ENCODE assay signal across 15 mouse cellular contexts in the genomic region with DNA sequence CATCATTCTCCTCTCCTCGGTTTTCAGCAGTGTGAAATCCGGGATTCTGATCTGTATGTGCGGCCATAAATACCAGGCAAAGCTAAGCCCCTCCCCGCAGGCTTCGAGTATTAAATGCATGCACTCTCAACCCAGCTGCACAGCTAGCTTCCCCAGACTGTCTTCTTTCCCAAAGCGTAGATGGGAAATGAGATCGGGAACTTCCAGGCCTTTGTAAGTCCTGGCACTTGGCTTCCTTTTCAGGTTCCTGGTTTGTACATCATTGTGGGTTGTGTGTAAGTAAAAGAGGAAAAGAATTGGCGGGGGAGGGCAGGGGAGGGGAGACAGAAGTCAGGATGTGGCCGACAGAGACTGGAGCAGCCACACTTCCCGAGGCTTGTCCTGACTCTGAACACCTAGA.
DNase-seq lines count a peak whose midpoint lies in the region; ATAC-seq and TF ChIP-seq lines count a peak whose summit lies in the region.
"Had no signal": no experiment of that assay in that cellular context is flagged by ENCODE, and none has a peak within 500 bp of the region (broad histone marks: within the 10 kb centered on the region; RNA-seq: fewer than 3 reads in every experiment).

No protein-coding gene starts in this region.

- H3K9ac ChIP-seq in embryonic facial prominence, embryonic 13.5 days: no peak overlapping the region
- H3K9ac ChIP-seq in intestine, embryonic 14.5 days (ENCODE audit: low read length): no peak overlapping the region
- H3K9ac ChIP-seq in intestine, postnatal 0 days (ENCODE audit: low read depth, low read length): no peak overlapping the region
- H3K9ac ChIP-seq in limb, embryonic 13.5 days: no peak overlapping the region
- H3K9ac ChIP-seq: forebrain, embryonic 12.5 days; liver, embryonic 15.5 days had no signal

- no peak overlapping the region for H3K4me2 ChIP-seq in embryonic facial prominence, embryonic 13.5 days
- H3K4me2 ChIP-seq in intestine, embryonic 14.5 days (ENCODE audit: low read length): no peak overlapping the region
- no peak overlapping the region for H3K4me2 ChIP-seq in intestine, postnatal 0 days (replicated peaks; ENCODE audit: low read depth)
- H3K4me2 ChIP-seq in limb, embryonic 13.5 days (replicated peaks): no peak overlapping the region
- H3K4me2 ChIP-seq: forebrain, embryonic 12.5 days; liver, embryonic 15.5 days had no signal

- 0 out of 2 replicates have a peak, but pooled peaks cover 3% of the 10 kb centered on the region for H3K9me3 ChIP-seq in embryonic facial prominence, embryonic 13.5 days
- 0 out of 2 replicates have a peak, but pooled peaks cover under 1% of the 10 kb centered on the region for H3K9me3 ChIP-seq in embryonic facial prominence, embryonic 10.5 days
- peaks cover under 1% of the 10 kb centered on the region; the same call in 1 of the 2 replicates for H3K9me3 ChIP-seq in intestine, embryonic 14.5 days (ENCODE audit: control insufficient read depth, low read length)
- H3K9me3 ChIP-seq in intestine, postnatal 0 days (ENCODE audit: control insufficient read depth): no peaks in the 10 kb centered on the region
- no peaks in the 10 kb centered on the region for H3K9me3 ChIP-seq in limb, embryonic 13.5 days
- H3K9me3 ChIP-seq: forebrain, embryonic 12.5 days; liver, embryonic 15.5 days had no signal

- WGBS in embryonic facial prominence, embryonic 13.5 days: 41% methylated on average over 10 of the region's 10 CpGs
- WGBS in embryonic facial prominence, embryonic 10.5 days: 75% methylated on average over 10 of the region's 10 CpGs
- whole genome bisulfite sequencing in intestine, embryonic 14.5 days: 31% methylated on average over 10 of the region's 10 CpGs
- WGBS in intestine, postnatal 0 days: 35% methylated on average over 10 of the region's 10 CpGs
- WGBS in limb, embryonic 13.5 days: 34% methylated on average over 10 of the region's 10 CpGs
- WGBS in cerebellum, adult 2 months: 73% methylated on average over 10 of the region's 10 CpGs

- TF ChIP-seq POLR2A in cerebellum, adult 2 months (IDR thresholded peaks at IDR 0.05; ENCODE audit: borderline replicate concordance, insufficient read depth, low read length): no peak

- H3K36me3 ChIP-seq in embryonic facial prominence, embryonic 13.5 days: no peaks in the 10 kb centered on the region
- H3K36me3 ChIP-seq in embryonic facial prominence, embryonic 10.5 days (replicated peaks): no peaks in the 10 kb centered on the region
- peaks cover 17% of the 10 kb centered on the region for H3K36me3 ChIP-seq in intestine, embryonic 14.5 days (ENCODE audit: control insufficient read depth, insufficient read depth, low read length)
- H3K36me3 ChIP-seq in intestine, postnatal 0 days (ENCODE audit: control insufficient read depth, insufficient read depth): no peaks in the 10 kb centered on the region
- no peaks in the 10 kb centered on the region for H3K36me3 ChIP-seq in limb, embryonic 13.5 days
- H3K36me3 ChIP-seq: forebrain, embryonic 12.5 days; liver, embryonic 15.5 days had no signal

- no peaks in the 10 kb centered on the region for H3K27me3 ChIP-seq in embryonic facial prominence, embryonic 13.5 days
- no peaks in the 10 kb centered on the region for H3K27me3 ChIP-seq in embryonic facial prominence, embryonic 10.5 days (replicated peaks; ENCODE audit: low read depth, poor library complexity, severe bottlenecking)
- no peaks in the 10 kb centered on the region for H3K27me3 ChIP-seq in intestine, embryonic 14.5 days (replicated peaks; ENCODE audit: control insufficient read depth, insufficient read depth, low read length)
- H3K27me3 ChIP-seq in intestine, postnatal 0 days (replicated peaks; ENCODE audit: control insufficient read depth, insufficient read depth, low read length): no peaks in the 10 kb centered on the region
- H3K27me3 ChIP-seq in limb, embryonic 13.5 days: no peaks in the 10 kb centered on the region
- no peaks in the 10 kb centered on the region for H3K27me3 ChIP-seq in cerebellum, adult 2 months (ENCODE audit: control insufficient read depth, insufficient read depth, low read length)
- H3K27me3 ChIP-seq: forebrain, embryonic 12.5 days; liver, embryonic 15.5 days had no signal

- no peak for ATAC-seq in embryonic facial prominence, embryonic 13.5 days (ENCODE audit: insufficient number of reproducible peaks, insufficient read depth, low FRiP score, low TSS enrichment, low read depth)
- no peak for ATAC-seq in intestine, embryonic 14.5 days (replicated peaks; ENCODE audit: low FRiP score, low TSS enrichment, low read depth)
- ATAC-seq in intestine, postnatal 0 days: no peak
- peak; percentile 58 for ATAC-seq in limb, embryonic 13.5 days (ENCODE audit: low FRiP score, low read depth)

- DNase-seq in embryonic facial prominence, embryonic 10.5 days (ENCODE audit: low spot score): no peak
- no peak for DNase-seq in intestine, embryonic 14.5 days (ENCODE audit: low spot score)
- no peak for DNase-seq in ovary, postnatal 10 days (ENCODE audit: low spot score)
- DNase-seq in cerebellum, adult 2 months: no peak
- DNase-seq: adrenal gland, postnatal 36 days; cerebellum, adult 18-20 months; embryo, embryonic 11 days; midbrain, embryonic 14.5 days; thymus, adult 18-20 months had no signal

- no peak overlapping the region for H3K4me3 ChIP-seq in embryonic facial prominence, embryonic 13.5 days
- no peak overlapping the region for H3K4me3 ChIP-seq in embryonic facial prominence, embryonic 10.5 days
- H3K4me3 ChIP-seq in intestine, embryonic 14.5 days (ENCODE audit: low read depth, low read length): no peak overlapping the region
- no peak overlapping the region for H3K4me3 ChIP-seq in intestine, postnatal 0 days (ENCODE audit: low read depth, low read length)
- H3K4me3 ChIP-seq in brown adipose tissue, adult 24 weeks (ENCODE audit: insufficient read depth, low read depth, low read length): no peak overlapping the region
- no peak overlapping the region for H3K4me3 ChIP-seq in limb, embryonic 13.5 days
- no peak overlapping the region for H3K4me3 ChIP-seq in cerebellum, adult 2 months (replicated peaks; ENCODE audit: insufficient read depth, low read depth, low read length)
- H3K4me3 ChIP-seq: forebrain, embryonic 12.5 days; liver, embryonic 15.5 days had no signal

- 0 out of 2 replicates have a peak overlapping the region, but pooled peaks have one; percentile 14 for H3K27ac ChIP-seq in embryonic facial prominence, embryonic 13.5 days
- no peak overlapping the region for H3K27ac ChIP-seq in embryonic facial prominence, embryonic 10.5 days (replicated peaks)
- H3K27ac ChIP-seq in intestine, embryonic 14.5 days (ENCODE audit: low read depth): peak overlapping the region; percentile 33; the same call in 1 of the 2 replicates
- no peak overlapping the region for H3K27ac ChIP-seq in intestine, postnatal 0 days (ENCODE audit: low read depth, low read length)
- peak overlapping the region; percentile 64 for H3K27ac ChIP-seq in brown adipose tissue, adult 24 weeks (replicated peaks; ENCODE audit: low read depth, low read length)
- peak overlapping the region; percentile 65; the same call in 1 of the 2 replicates for H3K27ac ChIP-seq in limb, embryonic 13.5 days
- H3K27ac ChIP-seq in cerebellum, adult 2 months (ENCODE audit: insufficient read depth, low read length): no peak overlapping the region
- H3K27ac ChIP-seq: forebrain, embryonic 12.5 days; liver, embryonic 15.5 days had no signal

- no peak for TF ChIP-seq CTCF in intestine, postnatal 0 days (IDR thresholded peaks at IDR 0.05; ENCODE audit: low read depth)
- no peak for TF ChIP-seq CTCF in cerebellum, adult 2 months (IDR thresholded peaks at IDR 0.05; ENCODE audit: borderline replicate concordance, insufficient read depth, low read depth, low read length)

- H3K4me1 ChIP-seq in embryonic facial prominence, embryonic 13.5 days: peaks cover 39% of the 10 kb centered on the region
- H3K4me1 ChIP-seq in embryonic facial prominence, embryonic 10.5 days: peaks cover 37% of the 10 kb centered on the region
- H3K4me1 ChIP-seq in intestine, embryonic 14.5 days (replicated peaks; ENCODE audit: control insufficient read depth, insufficient read depth, low read length): peaks cover 46% of the 10 kb centered on the region
- peaks cover 2% of the 10 kb centered on the region; the same call in 1 of the 2 replicates for H3K4me1 ChIP-seq in intestine, postnatal 0 days (replicated peaks; ENCODE audit: control insufficient read depth, insufficient read depth, low read length)
- peaks cover 41% of the 10 kb centered on the region for H3K4me1 ChIP-seq in brown adipose tissue, adult 24 weeks (ENCODE audit: control insufficient read depth, insufficient read depth, insufficient read length, low read length)
- H3K4me1 ChIP-seq in limb, embryonic 13.5 days: peaks cover 42% of the 10 kb centered on the region
- peaks cover 12% of the 10 kb centered on the region for H3K4me1 ChIP-seq in cerebellum, adult 2 months (ENCODE audit: control insufficient read depth, insufficient read depth, low read length)

Comparison
In these comparisons a context has a peak if more than half of its experiments do, and no peak if none do; other contexts are left out.
1. H3K27ac ChIP-seq: peak in embryonic facial prominence, embryonic 13.5 days (single experiment), intestine, embryonic 14.5 days (single experiment), brown adipose tissue, adult 24 weeks (single experiment) and limb, embryonic 13.5 days (single experiment); none in embryonic facial prominence, embryonic 10.5 days (single experiment), intestine, postnatal 0 days (single experiment) and cerebellum, adult 2 months (single experiment).